Mouse (Mus musculus): ENCODE measurements at regions not wholly inside any gene's neighbourhood (a gene's known extent, or its start where the extent isn't known, plus 50 kb on each side); places are given as distances from the start of the nearest gene placed in this dataset.
A peak's percentile ranks its signal among the peaks of the same experiment; 100 is the strongest.

- H3K4me3 ChIP-seq: no peak overlapping the region
- ATAC-seq (ENCODE audit: low FRiP score, low read depth): no peak
- no peaks in the 10 kb centered on the region for H3K9me3 ChIP-seq
- peaks cover 23% of the 10 kb centered on the region for H3K27me3 ChIP-seq
- no peak overlapping the region for H3K4me2 ChIP-seq (replicated peaks)
- no peak overlapping the region; the same call in 1 of the 2 replicates for H3K9ac ChIP-seq
- no peaks in the 10 kb centered on the region for H3K36me3 ChIP-seq
- H3K27ac ChIP-seq: no peak overlapping the region
- peaks cover 12% of the 10 kb centered on the region for H3K4me1 ChIP-seq
- 20% methylated on average over 7 of the region's 7 CpGs for WGBS
Observed at GRCm38 (mm10) chr13:72120467-72120866, 156.9 kb upstream of the Irx1 start.

- H3K4me3 ChIP-seq: no peak overlapping the region
- H3K9me3 ChIP-seq: no peaks in the 10 kb centered on the region
- H3K27me3 ChIP-seq: peaks cover 23% of the 10 kb centered on the region
- 12% methylated on average over 6 of the region's 6 CpGs for WGBS
- H3K9ac ChIP-seq: no peak overlapping the region
- peaks cover 12% of the 10 kb centered on the region for H3K4me1 ChIP-seq
- no peak overlapping the region for H3K4me2 ChIP-seq (replicated peaks)
- ATAC-seq (ENCODE audit: low FRiP score, low read depth): no peak
- H3K27ac ChIP-seq: no peak overlapping the region
- H3K36me3 ChIP-seq: no peaks in the 10 kb centered on the region
Observed at GRCm38 (mm10) chr13:72120911-72121553, 157.5 kb upstream of the Irx1 start.

GRCm38 (mm10) chr13:72121554-72122229, 158.2 kb upstream of the Irx1 start:
- no peak overlapping the region for H3K4me3 ChIP-seq
- no peaks in the 10 kb centered on the region for H3K36me3 ChIP-seq
- peaks cover 12% of the 10 kb centered on the region for H3K4me1 ChIP-seq
- WGBS: 51% methylated on average over 18 of the region's 18 CpGs
- no peak for ATAC-seq (ENCODE audit: low FRiP score, low read depth)
- no peaks in the 10 kb centered on the region for H3K9me3 ChIP-seq
- H3K4me2 ChIP-seq (replicated peaks): no peak overlapping the region
- H3K27ac ChIP-seq: no peak overlapping the region
- 0 out of 2 replicates have a peak overlapping the region, but pooled peaks have one; percentile 4 for H3K9ac ChIP-seq
- peaks cover 23% of the 10 kb centered on the region for H3K27me3 ChIP-seq

GRCm38 (mm10) chr13:72122230-72122627, 158.7 kb upstream of the Irx1 start:
- H3K4me2 ChIP-seq (replicated peaks): no peak overlapping the region
- no peaks in the 10 kb centered on the region for H3K9me3 ChIP-seq
- H3K27ac ChIP-seq: no peak overlapping the region
- no peak overlapping the region for H3K4me3 ChIP-seq
- 0 out of 2 replicates have a peak overlapping the region, but pooled peaks have one; percentile 4 for H3K9ac ChIP-seq
- H3K27me3 ChIP-seq: peaks cover 23% of the 10 kb centered on the region
- peaks cover 12% of the 10 kb centered on the region for H3K4me1 ChIP-seq
- WGBS: 33% methylated on average over 11 of the region's 11 CpGs
- no peaks in the 10 kb centered on the region for H3K36me3 ChIP-seq
- no peak for ATAC-seq (ENCODE audit: low FRiP score, low read depth)

- Histone ChIP-seq H3K4me3 (no peak overlapping the region), H3K4me2 (replicated peaks) (no peak overlapping the region), H3K27ac (no peak overlapping the region), H3K27me3 (0 out of 2 replicates have a peak, but pooled peaks cover 6% of the 10 kb centered on the region), H3K4me1 (no peaks in the 10 kb centered on the region), H3K36me3 (no peaks in the 10 kb centered on the region), H3K9ac (no peak overlapping the region), H3K9me3 (no peaks in the 10 kb centered on the region)
- WGBS: 93% methylated on average over 1 of the region's 1 CpGs
- no peak for ATAC-seq (ENCODE audit: low FRiP score, low read depth)
Observed at GRCm38 (mm10) chr13:72128306-72128705, 164.8 kb upstream of the Irx1 start.

- H3K9me3 ChIP-seq: no peaks in the 10 kb centered on the region
- H3K4me1 ChIP-seq: peaks cover 8% of the 10 kb centered on the region; the same call in 1 of the 2 replicates
- ATAC-seq (ENCODE audit: low FRiP score, low read depth): no peak
- H3K9ac ChIP-seq: no peak overlapping the region
- 0 out of 2 replicates have a peak, but pooled peaks cover 6% of the 10 kb centered on the region for H3K27me3 ChIP-seq
- no peak overlapping the region for H3K4me3 ChIP-seq
- H3K36me3 ChIP-seq: no peaks in the 10 kb centered on the region
- H3K27ac ChIP-seq: no peak overlapping the region
- no peak overlapping the region for H3K4me2 ChIP-seq (replicated peaks)
- 86% methylated on average over 2 of the region's 2 CpGs for WGBS
Observed at GRCm38 (mm10) chr13:72131341-72131740, 167.8 kb upstream of the Irx1 start.

GRCm38 (mm10) chr13:72134101-72134768, 170.7 kb upstream of the Irx1 start:
- ATAC-seq (ENCODE audit: low FRiP score, low read depth): no peak; the same call in 1 of the 2 replicates
- no peak overlapping the region for H3K4me2 ChIP-seq (replicated peaks)
- no peak overlapping the region for H3K27ac ChIP-seq
- no peak overlapping the region for H3K4me3 ChIP-seq
- no peak overlapping the region for H3K9ac ChIP-seq
- whole genome bisulfite sequencing: 51% methylated on average over 8 of the region's 8 CpGs
- 0 out of 2 replicates have a peak, but pooled peaks cover 6% of the 10 kb centered on the region for H3K27me3 ChIP-seq
- no peaks in the 10 kb centered on the region for H3K9me3 ChIP-seq
- H3K36me3 ChIP-seq: no peaks in the 10 kb centered on the region
- peaks cover 8% of the 10 kb centered on the region; the same call in 1 of the 2 replicates for H3K4me1 ChIP-seq

GRCm38 (mm10) chr13:72166225-72166624, 202.7 kb upstream of the Irx1 start:
- Histone ChIP-seq H3K4me1 (no peaks in the 10 kb centered on the region), H3K27ac (no peak overlapping the region), H3K4me2 (replicated peaks) (no peak overlapping the region), H3K9ac (no peak overlapping the region), H3K36me3 (no peaks in the 10 kb centered on the region), H3K27me3 (no peaks in the 10 kb centered on the region), H3K4me3 (no peak overlapping the region), H3K9me3 (no peaks in the 10 kb centered on the region)
- no peak for ATAC-seq (ENCODE audit: low FRiP score, low read depth)
- WGBS: 42% methylated on average over 2 of the region's 2 CpGs

GRCm38 (mm10) chr13:72167434-72167833, 203.9 kb upstream of the Irx1 start:
- no peak overlapping the region for H3K9ac ChIP-seq
- no peaks in the 10 kb centered on the region for H3K27me3 ChIP-seq
- no peaks in the 10 kb centered on the region for H3K4me1 ChIP-seq
- H3K36me3 ChIP-seq: no peaks in the 10 kb centered on the region
- no peaks in the 10 kb centered on the region for H3K9me3 ChIP-seq
- no peak for ATAC-seq (ENCODE audit: low FRiP score, low read depth)
- H3K27ac ChIP-seq: no peak overlapping the region
- H3K4me2 ChIP-seq (replicated peaks): no peak overlapping the region
- 69% methylated on average over 2 of the region's 2 CpGs for WGBS
- H3K4me3 ChIP-seq: no peak overlapping the region

- no peak for ATAC-seq (ENCODE audit: low FRiP score, low read depth)
- WGBS: 60% methylated on average over 3 of the region's 3 CpGs
Observed at GRCm38 (mm10) chr13:72183636-72184035, 220.1 kb upstream of the Irx1 start.

GRCm38 (mm10) chr13:72184116-72184845, 220.8 kb upstream of the Irx1 start:
- H3K36me3 ChIP-seq: no peaks in the 10 kb centered on the region
- ATAC-seq (ENCODE audit: low FRiP score, low read depth): no peak
- WGBS: 28% methylated on average over 15 of the region's 15 CpGs

More at GRCm38 (mm10) chr13:72183636-72184035, 220.1 kb upstream of the Irx1 start:
- Histone ChIP-seq H3K4me2 (replicated peaks) (no peak overlapping the region), H3K4me1 (no peaks in the 10 kb centered on the region; the same call in 1 of the 2 replicates), H3K9me3 (no peaks in the 10 kb centered on the region), H3K4me3 (no peak overlapping the region), H3K9ac (no peak overlapping the region), H3K36me3 (no peaks in the 10 kb centered on the region), H3K27ac (no peak overlapping the region), H3K27me3 (no peaks in the 10 kb centered on the region)

GRCm38 (mm10) chr13:72184846-72185118, 221.3 kb upstream of the Irx1 start:
- Histone ChIP-seq H3K9ac (no peak overlapping the region), H3K27me3 (no peaks in the 10 kb centered on the region), H3K27ac (no peak overlapping the region), H3K36me3 (no peaks in the 10 kb centered on the region), H3K4me3 (no peak overlapping the region), H3K4me2 (replicated peaks) (no peak overlapping the region), H3K4me1 (no peaks in the 10 kb centered on the region; the same call in 1 of the 2 replicates), H3K9me3 (no peaks in the 10 kb centered on the region)
- ATAC-seq (ENCODE audit: low FRiP score, low read depth): no peak; the same call in 1 of the 2 replicates
- 79% methylated on average over 3 of the region's 3 CpGs for WGBS

More at GRCm38 (mm10) chr13:72184116-72184845, 220.8 kb upstream of the Irx1 start:
- H3K9me3 ChIP-seq: no peaks in the 10 kb centered on the region
- no peak overlapping the region for H3K4me3 ChIP-seq
- no peak overlapping the region for H3K9ac ChIP-seq
- H3K27me3 ChIP-seq: no peaks in the 10 kb centered on the region
- no peaks in the 10 kb centered on the region; the same call in 1 of the 2 replicates for H3K4me1 ChIP-seq
- no peak overlapping the region for H3K27ac ChIP-seq
- H3K4me2 ChIP-seq (replicated peaks): no peak overlapping the region
